Mouse (Mus musculus) lung, embryonic 16.5 days (tissue): ENCODE measurements around the gene Tlk2. TPM values are rescaled to one million over a fixed set of nuclear protein-coding genes. Genes with fewer than 3 reads are reported as not detected.

ENCODE experiments used
- ATAC-seq: fragments of 200-750 bp; cut with Nextera tagmentation; 2 replicates; pipeline ENCODE4 v1.8.0; 2017; ENCODE audit warnings: low read depth, mild to moderate bottlenecking, moderate library complexity
- H3K27ac ChIP-seq: fragments of 300-500 bp; sonication (generic); 2 replicates; pipeline ENCODE4 v1.5.1; 2014; ENCODE audit warnings: mild to moderate bottlenecking, control low read depth, low read length
- H3K27me3 ChIP-seq: fragments of 300-500 bp; sonication (generic); 2 replicates; pipeline ENCODE4 v1.6.1; 2014; ENCODE audit warnings: low read depth, low read length, mixed read lengths; ENCODE audit not compliant: control insufficient read depth, insufficient read depth
- H3K36me3 ChIP-seq: fragments of 300-500 bp; sonication (generic); 2 replicates; pipeline ENCODE4 v1.6.1; 2014; ENCODE audit warnings: low read length; ENCODE audit not compliant: control insufficient read depth, insufficient read depth
- H3K4me1 ChIP-seq: fragments of 300-500 bp; sonication (generic); replicated peaks from 2 replicates; pipeline ENCODE4 v1.6.1; 2014; ENCODE audit warnings: low read length, mixed read lengths; ENCODE audit not compliant: control insufficient read depth, insufficient read depth
- H3K4me2 ChIP-seq: fragments of 300-500 bp; sonication (generic); 2 replicates; pipeline ENCODE4 v1.6.1; 2014; ENCODE audit warnings: low read depth, low read length, control low read depth
- H3K4me3 ChIP-seq: fragments of 300-500 bp; sonication (generic); 2 replicates; pipeline ENCODE4 v1.5.1; 2014; ENCODE audit warnings: mild to moderate bottlenecking, low read length, control low read depth
- H3K9ac ChIP-seq: fragments of 300-500 bp; sonication (generic); 2 replicates; pipeline ENCODE4 v1.6.1; 2014; ENCODE audit warnings: low read length, control low read depth
- H3K9me3 ChIP-seq: fragments of 300-500 bp; sonication (generic); 2 replicates; pipeline ENCODE4 v1.6.1; 2016; ENCODE audit warnings: low read length; ENCODE audit not compliant: control insufficient read depth
- WGBS: fragments of 180-500 bp; shearing (Covaris S2); extraction: QIAGEN DNeasy Blood & Tissue Kit; methylation state at CpG from one replicate; pipeline ENCODE4 v1.1.7; 2014; 5-methylcytosine and 5-hydroxymethylcytosine counted together
- polyA plus RNA-seq: library from polyadenylated mRNA; unstranded; fragments of >200 nt; fragmentation: Nextera tagmentation; extraction: Ambion mirVana; gene quantifications from 2 replicates; pipeline ENCODE4 v1.2.1, GENCODE M21; 2015

Tlk2 gene
- polyA plus RNA-seq, 1 experiment from 2014 or later = 11.6 TPM

GRCm38 (mm10) chr11:105312311-105312942 is 133.8 kb downstream of the Tlk2 start:
- H3K36me3 ChIP-seq = no peaks in the 10 kb centered on the region
- WGBS = 20% methylated on average over 12 of the region's 12 CpGs
- H3K4me2 ChIP-seq = no peak overlapping the region; the same call in 1 of the 2 replicates
- H3K27ac ChIP-seq = peak overlapping the region; percentile 80
- no peaks in the 10 kb centered on the region for H3K27me3 ChIP-seq
- H3K4me1 ChIP-seq = peaks cover 71% of the 10 kb centered on the region
- H3K4me3 ChIP-seq = no peak overlapping the region
- no peak overlapping the region; the same call in 1 of the 2 replicates for H3K9ac ChIP-seq
- ATAC-seq = peak; percentile 32; the same call in 1 of the 2 replicates
- no peaks in the 10 kb centered on the region for H3K9me3 ChIP-seq

- Histone ChIP-seq H3K27ac (peak overlapping the region; percentile 80), H3K9ac (0 out of 2 replicates have a peak overlapping the region, but pooled peaks have one; percentile 3), H3K9me3 (no peaks in the 10 kb centered on the region), H3K27me3 (no peaks in the 10 kb centered on the region), H3K4me1 (peaks cover 64% of the 10 kb centered on the region), H3K4me3 (no peak overlapping the region), H3K4me2 (no peak overlapping the region), H3K36me3 (no peaks in the 10 kb centered on the region)
- peak; percentile 44 for ATAC-seq
- 14% methylated on average over 10 of the region's 10 CpGs for WGBS
These were observed 134.5 kb downstream of the Tlk2 start for GRCm38 (mm10) chr11:105312972-105313632.

- WGBS = 42% methylated on average over 8 of the region's 8 CpGs
- ATAC-seq = no peak
- Histone ChIP-seq H3K9ac (0 out of 2 replicates have a peak overlapping the region, but pooled peaks have one; percentile 3), H3K27ac (peak overlapping the region; percentile 80), H3K36me3 (no peaks in the 10 kb centered on the region), H3K9me3 (no peaks in the 10 kb centered on the region), H3K4me2 (no peak overlapping the region), H3K4me1 (peaks cover 63% of the 10 kb centered on the region), H3K27me3 (no peaks in the 10 kb centered on the region), H3K4me3 (no peak overlapping the region)
These were observed 135.0 kb downstream of the Tlk2 start for GRCm38 (mm10) chr11:105313633-105314014.

- Histone ChIP-seq H3K27ac (0 out of 2 replicates have a peak overlapping the region, but pooled peaks have one; percentile 40), H3K4me1 (peaks cover 52% of the 10 kb centered on the region)
- 73% methylated on average over 8 of the region's 8 CpGs for WGBS
These were observed 136.7 kb downstream of the Tlk2 start for GRCm38 (mm10) chr11:105315296-105315695.

GRCm38 (mm10) chr11:105316121-105316520 is 137.5 kb downstream of the Tlk2 start:
- H3K36me3 ChIP-seq = peaks cover 4% of the 10 kb centered on the region; the same call in 1 of the 2 replicates
- H3K9ac ChIP-seq = no peak overlapping the region
- 96% methylated on average over 4 of the region's 4 CpGs for WGBS
- no peak overlapping the region for H3K4me2 ChIP-seq
- no peak for ATAC-seq
- H3K4me3 ChIP-seq = no peak overlapping the region
- no peak overlapping the region for H3K27ac ChIP-seq
- no peaks in the 10 kb centered on the region for H3K27me3 ChIP-seq
- no peaks in the 10 kb centered on the region for H3K9me3 ChIP-seq
- peaks cover 46% of the 10 kb centered on the region for H3K4me1 ChIP-seq

More at GRCm38 (mm10) chr11:105315296-105315695, 136.7 kb downstream of the Tlk2 start:
- Histone ChIP-seq H3K4me2 (no peak overlapping the region), H3K36me3 (peaks cover 4% of the 10 kb centered on the region; the same call in 1 of the 2 replicates), H3K4me3 (no peak overlapping the region), H3K9ac (no peak overlapping the region), H3K27me3 (no peaks in the 10 kb centered on the region), H3K9me3 (no peaks in the 10 kb centered on the region)
- no peak for ATAC-seq

- Histone ChIP-seq H3K36me3 (peaks cover 4% of the 10 kb centered on the region; the same call in 1 of the 2 replicates), H3K9ac (no peak overlapping the region), H3K27me3 (no peaks in the 10 kb centered on the region), H3K27ac (no peak overlapping the region), H3K4me2 (no peak overlapping the region), H3K4me3 (no peak overlapping the region), H3K4me1 (peaks cover 29% of the 10 kb centered on the region), H3K9me3 (no peaks in the 10 kb centered on the region)
- ATAC-seq = no peak
- 90% methylated on average over 6 of the region's 6 CpGs for WGBS
These were observed 139.2 kb downstream of the Tlk2 start for GRCm38 (mm10) chr11:105317769-105318168.

- WGBS = 62% methylated on average over 2 of the region's 2 CpGs
- no peak overlapping the region for H3K27ac ChIP-seq
- H3K36me3 ChIP-seq = peaks cover 12% of the 10 kb centered on the region
- H3K4me2 ChIP-seq = no peak overlapping the region
- no peaks in the 10 kb centered on the region for H3K27me3 ChIP-seq
- no peaks in the 10 kb centered on the region for H3K9me3 ChIP-seq
- no peak for ATAC-seq
- no peak overlapping the region for H3K4me3 ChIP-seq
- peaks cover 6% of the 10 kb centered on the region; the same call in 1 of the 2 replicates for H3K4me1 ChIP-seq
- H3K9ac ChIP-seq = no peak overlapping the region
These were observed 142.5 kb downstream of the Tlk2 start for GRCm38 (mm10) chr11:105321090-105321489.

GRCm38 (mm10) chr11:105323530-105323929 is 144.9 kb downstream of the Tlk2 start:
- Histone ChIP-seq H3K4me3 (no peak overlapping the region), H3K4me2 (no peak overlapping the region), H3K9me3 (no peaks in the 10 kb centered on the region), H3K27me3 (no peaks in the 10 kb centered on the region), H3K36me3 (peaks cover 13% of the 10 kb centered on the region), H3K9ac (no peak overlapping the region), H3K4me1 (peaks cover 6% of the 10 kb centered on the region; the same call in 1 of the 2 replicates), H3K27ac (peak overlapping the region; percentile 45)
- 46% methylated on average over 5 of the region's 5 CpGs for WGBS
- peak; percentile 60 for ATAC-seq

GRCm38 (mm10) chr11:105327101-105327500 is 148.5 kb downstream of the Tlk2 start:
- ATAC-seq = no peak
- WGBS = 85% methylated on average over 3 of the region's 3 CpGs
- Histone ChIP-seq H3K4me3 (no peak overlapping the region), H3K27me3 (no peaks in the 10 kb centered on the region), H3K9ac (no peak overlapping the region), H3K27ac (no peak overlapping the region), H3K4me1 (peaks cover 12% of the 10 kb centered on the region), H3K9me3 (no peaks in the 10 kb centered on the region), H3K4me2 (no peak overlapping the region), H3K36me3 (peaks cover 13% of the 10 kb centered on the region)
